Mouse (Mus musculus) fat pad, adult 2 months (tissue): ENCODE results near the gene Tacc3.

Source experiments
- DNase-seq: peaks from one replicate; pipeline ENCODE4 v3.0.0-alpha.2; 2011; ENCODE audit warnings: low read depth, low spot score; ENCODE audit errors: extremely low read depth

Tacc3 gene

DNA sequence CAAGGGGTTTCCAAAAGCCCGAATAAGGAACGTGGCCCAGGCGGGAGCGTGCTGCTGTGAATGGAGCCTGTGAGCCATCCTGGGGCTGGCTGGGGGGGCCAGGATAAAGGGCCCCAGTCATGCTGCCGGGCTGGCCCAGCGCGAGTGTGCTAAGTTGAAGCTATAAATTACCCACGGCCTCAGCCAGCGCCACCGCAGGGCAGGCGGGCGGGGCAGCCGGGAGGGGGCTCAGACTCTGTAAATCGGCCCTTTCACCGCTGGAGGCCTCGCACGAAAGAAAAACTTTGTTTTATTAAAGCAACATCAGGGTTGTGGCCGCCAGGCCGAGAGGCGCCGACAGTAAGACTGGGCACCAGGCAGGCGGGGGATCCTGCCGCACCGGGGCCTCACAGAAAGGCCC is 34.5 kb downstream of the Tacc3 start:
- no peak for DNase-seq

DNA sequence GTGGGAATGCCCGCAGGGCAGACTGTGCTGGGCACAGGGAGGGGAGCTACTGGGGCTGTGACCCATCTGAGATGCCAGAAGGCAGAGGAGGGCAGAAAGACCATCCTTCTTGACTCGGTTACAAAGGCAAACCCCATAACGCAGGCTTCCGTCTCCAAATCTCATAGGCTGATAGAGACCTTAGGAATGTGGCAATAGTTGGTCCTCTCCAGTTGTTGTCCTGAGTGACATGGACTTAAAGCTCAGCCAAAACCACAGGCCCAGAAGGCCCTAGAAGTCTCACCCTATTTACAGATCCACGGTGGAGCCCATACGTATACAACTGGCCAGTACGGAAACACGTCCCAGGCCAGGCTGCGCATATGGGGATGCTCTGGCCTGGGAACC is 36.5 kb downstream of the Tacc3 start:
- DNase-seq: no peak

DNA sequence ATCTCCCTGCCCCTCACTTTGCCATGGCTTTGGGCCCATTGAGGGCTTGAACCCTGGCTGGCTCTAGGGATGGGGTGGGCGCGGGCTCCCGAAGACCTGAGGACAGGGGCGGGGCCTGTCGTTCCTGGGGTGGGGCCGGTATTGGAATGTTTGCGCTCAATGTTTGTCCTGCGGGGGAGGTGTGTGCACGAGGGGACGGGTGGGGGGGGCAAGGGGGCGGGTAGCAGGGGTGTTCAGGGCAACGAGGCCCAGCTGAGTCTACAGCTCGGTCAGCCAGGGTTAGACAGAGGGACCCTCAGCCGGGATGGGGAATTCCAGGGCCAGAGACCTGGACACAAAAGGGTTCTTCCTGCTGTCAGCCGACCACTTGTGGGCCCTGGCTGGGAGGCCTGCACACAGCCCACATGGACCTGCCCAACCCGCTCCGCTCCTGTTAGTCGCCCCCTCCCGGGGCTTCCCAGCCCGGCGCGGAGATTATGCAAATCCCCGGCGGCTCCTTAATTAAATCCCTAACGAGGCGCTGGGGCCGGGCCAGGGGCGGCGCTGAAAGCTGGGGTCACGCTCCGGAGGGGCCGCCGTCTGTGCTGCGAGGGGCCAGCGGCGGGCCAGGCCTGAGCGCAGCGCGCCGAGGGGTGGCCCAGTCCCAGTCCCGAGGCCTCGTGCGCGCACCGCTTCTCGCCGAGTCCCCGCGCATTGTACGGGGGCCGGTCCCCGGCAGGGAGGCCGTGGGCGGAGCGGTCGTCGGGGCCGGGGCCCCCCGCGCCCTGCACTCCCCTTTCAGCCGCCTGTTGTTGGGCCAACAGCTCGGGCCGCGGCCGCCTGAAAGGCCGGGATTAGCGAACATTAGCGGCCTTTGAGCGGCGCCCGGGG is 37.2 kb downstream of the Tacc3 start:
- no peak for DNase-seq

DNA sequence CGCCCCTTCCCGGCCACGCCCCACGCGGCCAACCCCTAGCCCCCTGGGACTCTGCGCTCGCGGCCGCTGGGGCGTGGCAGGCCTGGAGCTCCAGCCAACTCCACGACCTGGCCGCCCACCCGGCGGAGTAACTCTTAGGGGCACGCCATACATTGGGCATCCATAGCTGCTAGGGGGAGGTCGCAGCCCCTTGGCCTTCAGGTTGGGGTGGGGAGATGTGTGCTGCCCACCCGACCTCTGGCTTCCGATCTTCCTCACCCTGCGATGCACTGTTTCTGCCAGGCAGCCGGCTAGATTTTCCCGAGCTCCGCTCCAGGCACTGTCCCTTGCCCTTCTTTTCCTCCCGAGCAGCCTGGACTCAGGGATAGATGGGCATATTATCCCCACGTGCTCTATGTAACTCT is 37.8 kb downstream of the Tacc3 start:
- no peak for DNase-seq

DNA sequence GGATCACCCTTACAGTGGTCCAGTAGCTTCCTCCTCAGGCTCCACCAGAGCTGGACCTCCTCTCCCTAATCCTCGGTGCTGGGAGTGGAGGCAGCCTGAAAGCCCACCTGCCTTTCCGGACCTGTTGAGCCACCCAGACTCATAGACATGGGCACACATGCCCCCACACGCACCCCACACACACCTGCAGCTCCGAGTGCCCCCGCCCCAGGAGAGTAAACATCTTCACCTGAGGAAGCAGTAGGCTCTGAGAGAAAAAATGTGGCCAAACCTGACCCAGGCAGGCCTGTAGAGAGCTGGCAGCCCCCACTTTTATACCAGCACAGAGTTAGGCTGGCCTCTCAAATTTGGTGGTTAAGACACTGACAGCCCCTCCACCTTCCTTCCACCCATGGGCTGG is 38.5 kb downstream of the Tacc3 start:
- DNase-seq: no peak

DNA sequence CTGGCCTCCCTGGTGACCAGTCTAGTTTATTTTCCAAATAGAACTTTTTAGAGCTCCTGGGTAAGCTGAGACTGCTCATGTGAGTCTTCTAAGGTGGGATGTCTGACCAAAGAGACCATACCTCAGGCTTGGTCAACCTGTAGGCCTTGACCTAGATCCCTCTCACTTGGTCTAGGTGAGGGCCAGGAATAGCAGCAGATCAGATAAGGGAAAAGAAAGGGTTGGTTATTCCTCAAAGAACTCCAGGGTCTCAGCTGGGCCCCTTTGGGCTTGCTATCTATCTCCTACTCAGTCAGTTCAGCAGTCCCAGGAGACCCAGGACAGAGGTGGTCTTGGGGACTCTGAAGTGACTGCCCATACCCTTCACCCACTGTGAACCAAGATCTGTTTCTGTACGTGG is 39.6 kb downstream of the Tacc3 start:
- DNase-seq: no peak

DNA sequence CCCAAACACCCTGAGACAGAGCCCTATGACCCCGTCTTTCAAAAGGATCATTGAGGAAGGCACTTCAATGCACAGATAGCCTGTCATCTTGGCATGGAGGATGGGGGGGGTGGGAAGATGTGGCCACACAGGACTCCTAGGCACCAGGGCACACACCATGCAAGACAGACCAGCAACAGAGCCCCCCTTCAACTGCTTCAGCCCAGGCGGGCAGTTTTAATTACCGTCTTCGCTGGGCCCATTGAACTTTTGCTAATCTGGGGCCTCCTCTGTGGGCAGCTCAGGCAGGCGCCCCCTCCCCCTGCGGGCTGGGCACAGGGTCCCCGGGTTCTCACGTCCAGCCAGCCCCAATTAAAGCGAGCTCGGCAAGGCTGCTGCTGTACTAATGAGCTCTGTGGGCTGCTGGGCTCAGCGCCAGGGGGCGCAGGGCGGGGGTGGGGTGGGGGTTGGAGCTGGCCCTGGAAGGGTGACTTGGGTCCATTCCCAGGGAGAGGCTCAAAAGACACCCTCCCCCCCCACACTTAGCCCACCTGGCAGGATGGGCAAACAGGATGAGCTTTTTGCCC is 40.1 kb downstream of the Tacc3 start:
- no peak for DNase-seq

DNA sequence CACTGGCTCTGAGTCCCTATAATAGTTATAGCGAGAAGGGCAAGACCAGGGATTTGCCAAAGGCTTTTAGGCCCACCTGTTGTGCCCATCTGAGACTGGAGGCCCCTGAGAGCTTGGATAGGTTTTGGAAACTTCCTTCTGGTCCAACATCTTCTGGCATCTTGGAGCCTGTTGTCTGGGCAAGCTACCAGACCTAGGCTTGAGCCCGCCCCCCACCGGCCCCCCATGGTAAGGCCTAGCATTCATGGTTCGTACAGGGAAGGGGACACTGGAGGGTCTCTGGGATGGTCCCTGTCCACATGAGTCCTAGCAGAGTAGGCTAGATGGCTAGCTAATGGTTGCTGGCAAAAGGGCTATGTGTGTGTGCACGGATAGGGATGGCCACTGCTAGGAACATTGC is 40.7 kb downstream of the Tacc3 start:
- no peak for DNase-seq

DNA sequence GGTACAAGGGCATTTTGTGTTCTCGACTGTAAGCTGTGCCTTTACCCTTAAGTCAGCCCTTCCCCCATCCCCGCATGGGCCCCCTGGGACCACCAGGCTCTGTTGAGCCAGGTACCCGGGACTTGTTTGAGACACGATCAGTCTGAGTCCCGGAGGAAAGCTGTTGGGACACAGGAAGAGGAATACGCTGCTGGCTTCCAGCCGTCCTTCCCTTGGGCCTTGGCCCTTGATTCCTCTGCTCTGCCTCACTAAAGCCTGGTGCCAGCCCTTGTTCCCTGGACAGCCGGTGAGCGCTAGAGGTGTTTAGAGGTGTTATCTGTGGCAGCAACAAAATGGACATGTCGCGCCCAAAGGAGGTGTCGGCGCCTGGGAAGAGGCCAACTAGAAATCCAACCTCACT is 42.1 kb downstream of the Tacc3 start:
- DNase-seq: no peak

DNA sequence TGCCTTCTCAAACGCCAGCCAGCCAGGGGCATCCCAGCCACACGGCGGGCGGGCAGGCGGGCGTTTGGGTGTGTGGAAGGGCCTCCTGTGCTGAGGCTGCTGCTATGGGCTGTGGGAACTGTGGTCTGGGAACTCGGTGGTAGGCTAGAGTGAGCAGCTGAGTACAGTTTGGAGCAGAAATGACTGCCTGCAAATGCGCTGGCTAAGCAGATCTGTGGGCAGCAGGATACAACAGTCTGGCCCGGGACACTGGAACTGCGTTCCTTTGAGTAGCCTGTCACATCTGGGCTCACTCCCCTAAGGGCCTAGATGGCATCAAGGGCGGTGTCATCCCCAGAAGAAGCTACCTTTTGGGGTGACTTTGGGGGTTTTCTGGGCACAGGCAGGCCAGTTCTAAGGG is 43.9 kb downstream of the Tacc3 start:
- no peak for DNase-seq

DNA sequence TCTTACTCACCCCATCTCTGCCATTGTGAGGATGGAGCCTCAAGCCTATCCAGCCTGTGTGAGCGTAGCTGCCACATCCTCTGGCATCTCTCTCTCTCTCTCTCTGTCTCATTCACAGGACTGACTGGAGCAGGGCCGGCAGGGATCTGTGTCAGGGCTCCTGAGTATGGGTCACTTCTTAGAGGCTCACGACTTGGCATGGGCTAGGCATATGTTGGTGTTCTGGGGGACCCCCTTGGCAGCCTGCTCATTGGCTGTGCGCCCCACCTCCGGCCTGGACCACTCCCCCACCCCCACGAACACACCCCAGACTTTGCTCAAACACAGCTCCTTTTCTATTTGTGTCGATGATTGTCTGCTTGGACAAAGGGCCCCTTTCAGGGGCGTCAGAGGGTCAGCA is 46.1 kb downstream of the Tacc3 start:
- DNase-seq: no peak

DNA sequence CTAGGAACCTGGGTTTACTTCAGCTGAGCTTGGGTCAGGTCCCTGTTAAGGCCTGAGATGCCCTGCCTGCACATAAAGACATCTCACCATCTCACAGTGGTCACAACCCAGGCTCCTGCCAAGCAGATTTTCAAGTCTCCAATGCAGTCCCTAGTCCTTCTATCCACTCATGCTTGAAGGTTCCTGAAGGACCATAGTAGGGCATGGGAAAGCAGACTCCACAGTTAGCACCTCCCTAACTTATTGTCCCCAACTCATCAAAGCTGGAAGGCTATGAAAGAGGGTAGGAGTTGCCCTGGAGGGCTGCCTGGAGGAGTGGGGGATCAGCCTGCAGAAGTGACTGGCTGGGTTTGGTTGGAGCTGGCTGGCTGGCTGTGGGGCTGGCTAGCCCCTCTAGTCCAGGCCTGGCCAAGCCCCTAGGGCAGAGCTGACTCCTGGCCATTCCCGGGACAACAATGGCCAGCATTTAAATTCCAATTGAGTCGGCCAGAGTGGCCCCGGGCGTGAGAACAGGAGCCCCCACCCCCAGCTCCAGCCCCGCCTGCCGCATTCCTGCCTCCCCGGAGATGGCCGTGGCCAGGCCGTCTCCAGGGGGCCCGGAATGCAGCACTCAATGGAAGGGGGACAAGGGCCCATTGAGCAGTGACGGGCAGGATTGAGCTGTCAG is 47.1 kb downstream of the Tacc3 start:
- no peak for DNase-seq

DNA sequence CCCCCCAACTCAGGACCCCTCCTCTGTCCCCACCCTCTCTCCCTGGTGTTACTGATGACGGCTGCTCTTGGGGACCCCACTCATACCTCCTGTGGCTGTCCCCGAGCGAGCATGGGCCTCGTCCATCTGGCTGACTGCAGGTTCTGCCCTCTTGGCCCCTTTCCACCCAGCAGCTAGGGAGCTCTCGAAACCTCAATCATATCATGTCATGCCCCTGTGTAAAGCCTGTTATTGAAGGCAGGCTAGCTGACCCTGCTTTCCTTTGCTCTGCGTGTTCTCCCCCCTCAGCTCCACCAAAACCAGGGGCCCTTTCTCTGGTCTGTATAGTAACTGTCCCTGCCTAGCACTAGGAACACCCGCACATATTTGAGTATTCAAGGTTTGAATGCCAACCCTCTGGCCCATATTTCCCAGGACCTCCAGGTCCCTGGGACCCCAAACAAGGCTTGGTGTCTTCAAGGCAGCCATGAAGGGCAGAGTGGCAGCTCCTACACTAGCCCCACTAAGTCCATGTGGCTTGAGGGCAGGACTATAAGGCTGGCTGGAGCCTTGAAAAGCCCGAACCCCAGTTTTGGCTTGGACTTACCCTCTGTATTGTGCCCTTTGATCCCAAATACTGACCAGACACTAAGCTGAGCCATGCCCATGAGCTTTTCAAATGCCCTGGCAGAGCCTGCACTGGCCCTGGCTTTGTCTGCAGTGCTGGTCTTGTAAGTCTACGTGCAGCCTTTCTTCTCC is 47.9 kb downstream of the Tacc3 start:
- no peak for DNase-seq

DNA sequence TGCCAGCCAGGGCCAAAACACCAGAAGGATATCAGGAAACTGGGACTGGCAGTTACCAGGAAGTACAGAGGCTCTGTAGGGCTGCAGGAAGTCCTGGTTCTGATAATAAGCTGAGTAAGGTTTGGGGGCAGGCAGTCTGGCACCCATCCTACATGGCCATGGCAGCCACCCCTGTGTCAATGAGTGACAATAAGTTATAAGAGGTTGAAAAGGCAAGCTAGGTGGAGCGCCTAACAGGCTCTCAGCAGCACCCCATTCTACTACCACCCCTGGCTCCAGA is 48.4 kb downstream of the Tacc3 start:
- DNase-seq: no peak

DNA sequence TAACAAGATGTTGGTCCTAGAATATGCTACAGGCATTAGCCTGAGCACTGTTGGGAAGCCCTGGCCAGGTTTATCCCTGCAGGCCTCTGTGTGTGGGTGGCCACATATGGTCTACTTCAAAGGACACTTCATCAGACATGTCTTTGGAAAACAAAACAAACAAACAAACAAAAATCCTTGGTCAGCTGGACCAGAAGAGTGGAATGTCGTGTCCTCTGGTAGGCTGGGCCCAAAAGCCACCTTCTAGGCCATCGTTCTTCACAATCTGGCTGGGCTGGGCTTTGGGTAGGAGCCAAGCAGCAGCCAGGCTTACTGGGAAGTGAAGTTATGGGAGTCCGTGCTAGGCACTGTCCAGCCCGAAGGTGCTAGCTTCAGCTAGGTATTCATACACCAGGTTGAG is 49.2 kb downstream of the Tacc3 start:
- no peak for DNase-seq

DNA sequence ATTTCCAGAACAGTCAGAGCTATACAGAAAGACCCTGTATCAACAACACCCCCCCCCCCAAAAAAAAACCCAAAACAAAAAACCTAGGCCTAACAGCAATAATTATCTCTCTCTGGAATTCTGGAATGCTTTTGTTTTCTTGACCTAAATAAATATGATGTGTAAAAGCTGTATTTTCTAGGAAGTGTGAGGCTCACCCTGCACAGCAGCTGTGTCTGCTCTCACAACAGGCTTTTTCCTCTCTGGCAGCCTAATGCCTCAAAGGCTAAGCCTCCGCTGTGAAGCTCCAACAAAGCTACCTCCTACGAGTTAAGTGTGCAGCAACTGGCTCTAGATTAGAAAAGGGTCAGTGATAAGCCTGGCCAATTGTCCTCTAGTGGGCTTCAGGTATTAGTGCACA is 51.1 kb downstream of the Tacc3 start:
- no peak for DNase-seq

DNA sequence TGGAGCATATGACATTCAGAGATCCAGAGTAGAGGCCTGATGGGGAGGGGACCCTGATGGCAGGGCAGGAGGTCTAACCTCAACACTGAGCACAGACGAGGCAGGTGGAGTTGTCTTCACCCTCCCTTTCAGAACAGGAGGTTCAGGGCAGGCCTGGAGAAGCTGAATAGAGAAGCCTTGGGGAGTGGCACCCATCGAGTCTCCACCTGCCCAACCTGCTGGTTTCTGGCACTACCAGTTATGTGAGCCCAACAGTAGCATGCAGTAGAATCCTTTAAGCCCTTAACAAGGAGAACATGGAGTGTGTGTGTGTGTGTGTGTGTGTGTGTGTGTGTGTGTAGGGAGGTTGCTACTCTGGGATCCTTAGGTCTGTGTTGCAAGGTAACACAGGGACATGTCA is 54.6 kb downstream of the Tacc3 start:
- no peak for DNase-seq

DNA sequence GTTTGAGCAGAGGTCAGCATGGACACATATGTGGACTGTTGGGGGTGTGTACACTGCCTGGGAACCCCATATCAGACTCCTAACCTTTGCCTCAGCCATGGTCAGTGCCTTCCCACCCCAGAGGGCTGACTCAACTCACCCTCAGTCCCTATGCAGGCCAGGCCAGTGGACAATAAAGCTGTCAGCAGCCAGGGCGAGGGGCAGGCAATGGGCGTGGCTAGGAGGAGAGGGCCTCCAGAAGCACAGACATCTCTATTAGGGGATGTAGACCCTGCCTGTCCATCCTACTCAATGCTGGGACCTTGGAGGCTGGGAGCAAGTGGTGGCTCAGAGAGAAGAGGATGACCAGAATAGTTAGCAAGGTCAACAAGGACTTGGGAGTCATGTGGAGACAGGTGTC is 57.3 kb downstream of the Tacc3 start:
- no peak for DNase-seq

DNA sequence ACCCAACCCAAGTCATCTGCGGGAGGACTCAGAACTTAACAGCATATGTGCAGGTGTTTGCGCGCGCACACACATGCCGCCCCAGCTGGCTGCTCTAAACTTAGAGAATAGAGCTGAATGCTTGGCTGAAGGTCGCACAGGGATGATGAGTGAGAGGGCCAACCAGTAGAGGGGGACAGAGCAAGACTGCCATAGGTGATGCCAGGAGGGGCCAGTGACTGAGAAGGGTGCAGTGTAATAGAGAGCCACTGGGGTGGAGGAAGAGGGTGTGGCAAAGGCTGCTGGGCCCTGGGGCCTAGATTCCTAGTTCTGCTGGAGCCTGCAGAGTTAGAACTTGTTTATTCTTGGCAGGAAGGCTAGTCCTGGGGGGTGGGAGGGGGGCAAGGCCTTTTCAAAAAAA is 58.5 kb downstream of the Tacc3 start:
- DNase-seq: no peak

DNA sequence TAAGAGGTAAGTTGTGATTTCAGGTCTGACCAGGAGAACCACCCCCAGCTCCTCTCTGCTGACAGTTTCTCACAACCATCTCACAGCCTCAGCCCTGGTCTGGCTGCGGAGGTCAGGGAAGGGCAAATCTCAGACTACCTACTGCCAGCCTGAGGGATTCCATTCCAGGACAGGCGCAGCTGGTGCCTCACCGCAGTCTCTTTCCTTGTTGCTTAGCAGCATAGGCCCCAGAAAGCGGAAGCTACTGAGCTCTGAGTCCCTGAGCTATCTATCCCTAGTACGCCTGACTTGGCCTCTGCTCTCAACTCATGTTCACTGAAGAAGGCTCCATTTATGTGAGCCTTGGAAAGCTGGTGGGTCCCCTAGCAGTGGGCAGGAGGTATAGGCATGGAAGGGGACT is 60.5 kb downstream of the Tacc3 start:
- no peak for DNase-seq

DNA sequence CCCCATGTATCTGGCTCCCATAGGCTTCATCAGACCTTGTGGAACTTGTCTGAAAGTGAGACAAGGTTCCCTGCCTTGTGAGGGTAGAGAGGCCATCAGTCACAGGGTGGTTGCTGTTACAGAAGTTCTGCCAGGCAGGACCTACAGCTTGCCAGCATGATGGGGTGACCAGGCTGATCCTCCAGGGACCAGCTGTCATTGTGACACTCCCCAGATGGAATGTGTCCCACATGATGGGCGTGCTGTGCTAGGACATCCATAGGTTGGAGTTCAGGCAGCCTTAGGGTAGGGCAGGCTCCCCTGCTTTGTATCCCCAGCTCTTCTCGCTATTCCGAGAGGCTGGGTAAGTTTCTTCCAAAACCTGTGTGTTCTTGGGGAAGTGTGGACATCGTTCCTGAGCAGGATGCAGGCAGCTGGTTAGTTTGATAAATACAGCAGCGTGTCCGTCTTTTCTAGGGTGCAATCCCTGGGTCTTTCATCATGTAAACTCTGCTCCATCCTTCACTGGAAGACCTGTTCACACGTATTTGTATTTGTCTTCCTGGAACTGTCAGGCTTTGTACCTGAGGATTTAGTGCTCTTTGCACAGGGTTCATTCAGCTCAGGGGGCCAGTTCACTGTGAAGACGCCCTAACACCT is 63.0 kb downstream of the Tacc3 start:
- no peak for DNase-seq
